Mouse (Mus musculus) MEL-GATA-1-ER (cell line): ENCODE measurements at regions not wholly inside any gene's neighbourhood (a gene's known extent, or its start where the extent isn't known, plus 50 kb on each side); places are given as distances from the start of the nearest gene placed in this dataset.

ENCODE experiments used
- DNase-seq: peaks from one replicate; pipeline ENCODE4 v3.0.0-alpha.2; 2012; ENCODE audit warnings: low read depth; ENCODE audit errors: extremely low read depth

- no peak for DNase-seq
Measured at GRCm38 (mm10) chr13:3708896-3709631, 75.2 kb downstream of the Asb13 start.
